Mouse (Mus musculus) frontal cortex, adult 2 months (tissue): ENCODE measurements around the gene Eapp. TPM values are rescaled to one million over a fixed set of nuclear protein-coding genes. Genes with fewer than 3 reads are reported as not detected.

Experiments used
- DNase-seq, 2 experiments: peaks; one replicate each; pipeline ENCODE4 v3.0.0; 2022; ENCODE audit warnings: low spot score in 1 of 2; ENCODE audit errors: extremely low spot score in 1 of 2
- polyA plus RNA-seq: library from polyadenylated mRNA; depleted of rRNA; stranded (reverse); fragments of >200 nt; gene quantifications from 2 replicates; pipeline ENCODE4 v1.2.3, GENCODE M21; 2012; rRNA removed

Eapp gene
- polyA plus RNA-seq, 1 experiment: 30.2 TPM

- no peak for DNase-seq
Measured at GRCm38 (mm10) chr12:54643320-54643892, 52.3 kb downstream of the Eapp start.

- no peak for DNase-seq
Measured at GRCm38 (mm10) chr12:54641374-54641773, 54.3 kb downstream of the Eapp start.

DNA sequence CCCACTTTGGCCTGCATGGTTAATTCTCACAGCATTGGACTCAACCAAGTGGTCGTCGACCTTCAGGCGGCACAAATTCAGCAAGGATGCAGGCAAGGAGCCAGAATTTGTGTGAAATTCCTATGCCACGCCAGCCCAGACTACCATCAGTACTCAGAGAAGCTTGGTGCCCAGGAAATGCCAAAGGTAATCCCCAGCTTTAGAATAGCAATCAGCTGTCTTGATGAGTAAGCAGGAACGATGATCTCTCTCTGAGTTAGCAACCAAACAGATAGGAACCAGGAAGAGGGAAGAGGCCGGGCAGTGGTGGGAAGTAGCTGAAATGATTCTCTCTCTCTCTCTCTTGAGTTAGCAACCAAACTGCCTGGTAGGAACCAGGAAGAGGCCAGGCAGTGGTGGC is 55.4 kb downstream of the Eapp start:
- DNase-seq: no peak

GRCm38 (mm10) chr12:54637033-54637432 is 58.7 kb downstream of the Eapp start:
- no peak for DNase-seq

DNA sequence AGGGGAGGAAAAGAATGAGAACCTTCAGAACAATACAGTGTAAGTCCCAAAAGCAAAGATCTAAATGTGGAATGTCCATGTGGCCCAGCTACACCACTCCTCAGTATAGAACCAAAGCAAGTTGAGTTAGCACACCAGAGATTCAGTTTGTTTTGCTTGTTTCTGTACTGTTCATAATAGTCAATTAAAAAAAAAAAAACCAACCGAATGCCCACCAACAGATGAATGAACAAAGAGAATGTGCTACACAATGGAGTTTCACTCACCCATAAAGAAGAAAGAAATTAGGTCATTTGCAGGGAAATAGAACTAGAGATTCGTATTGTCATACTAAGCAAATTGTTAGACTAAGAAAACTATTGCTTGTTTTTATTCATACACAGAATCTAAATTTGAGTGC is 63.6 kb downstream of the Eapp start:
- no peak for DNase-seq

GRCm38 (mm10) chr12:54621942-54622341 is 73.8 kb downstream of the Eapp start:
- no peak for DNase-seq

Other genes with a start within 250 kb of the Eapp start
- 55.3 and 56.0 TPM in 2 replicates for gene Sptssa, start 39.3 kb downstream of the Eapp start, polyA plus RNA-seq
- gene Snx6, start 99.8 kb upstream of the Eapp start, polyA plus RNA-seq: 39.4 and 48.0 TPM in 2 replicates
- gene Cfl2, start 167.0 kb upstream of the Eapp start, polyA plus RNA-seq: 65.5 and 72.7 TPM in 2 replicates